Mouse (Mus musculus) erythroid progenitor cell, adult 5-6 weeks (primary cell): ENCODE measurements around the gene Ralgapa1. TPM values are rescaled to one million over a fixed set of nuclear protein-coding genes. Genes with fewer than 3 reads are reported as not detected.
"Not testable (repeated sequence)": the region's sequence is repeated elsewhere in the genome, so short reads cannot be mapped to it uniquely, and the experiment has no call there.

ENCODE experiments used
- ATAC-seq: replicated peaks from 2 replicates; pipeline ENCODE4 v1.8.0; 2016; ENCODE audit warnings: moderate number of reproducible peaks, mild to moderate bottlenecking, moderate TSS enrichment, inconsistent platforms; ENCODE audit not compliant: poor library complexity, low FRiP score, severe bottlenecking
- total RNA-seq, 2 experiments: library from RNA; stranded (forward) in 1 of 2; stranded (reverse) in 1 of 2; fragments of 150-400 nt in 1 of 2; fragments of 186-747, 209-891 nt in 1 of 2; gene quantifications; 2 replicates each; pipeline versions ENCODE4 v1.2.3 to v1.2.4; 2015 to 2017; ENCODE audit warnings: low replicate concordance in 2 of 2

The Ralgapa1 gene
- total RNA-seq, 2 experiments from 2014 or later: 12.9 to 23.5 TPM

- no peak for ATAC-seq
Observed at GRCm38 (mm10) chr12:55816488-55816887, 4.5 kb downstream of the Ralgapa1 start.

GRCm38 (mm10) chr12:55805035-55805434 is 15.9 kb downstream of the Ralgapa1 start:
- no peak for ATAC-seq

DNA sequence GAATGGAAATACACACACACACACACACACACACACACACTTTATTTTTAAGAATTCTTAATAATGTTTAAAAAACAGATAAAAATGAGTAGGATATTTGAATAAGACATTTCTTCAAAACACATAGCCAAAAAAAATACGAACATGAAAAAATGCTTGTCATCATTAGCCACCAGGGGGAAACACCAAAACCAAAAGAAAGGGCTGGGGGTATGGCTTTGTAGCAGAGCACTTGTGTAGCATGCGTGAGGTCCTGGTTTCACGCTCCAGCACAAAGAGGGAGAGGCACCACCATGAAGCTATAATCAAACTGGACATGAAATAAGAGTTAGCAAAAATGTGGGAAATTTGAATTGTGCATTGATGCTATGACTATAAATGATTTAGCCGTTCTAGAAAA is 19.8 kb downstream of the Ralgapa1 start:
- ATAC-seq: no peak

DNA sequence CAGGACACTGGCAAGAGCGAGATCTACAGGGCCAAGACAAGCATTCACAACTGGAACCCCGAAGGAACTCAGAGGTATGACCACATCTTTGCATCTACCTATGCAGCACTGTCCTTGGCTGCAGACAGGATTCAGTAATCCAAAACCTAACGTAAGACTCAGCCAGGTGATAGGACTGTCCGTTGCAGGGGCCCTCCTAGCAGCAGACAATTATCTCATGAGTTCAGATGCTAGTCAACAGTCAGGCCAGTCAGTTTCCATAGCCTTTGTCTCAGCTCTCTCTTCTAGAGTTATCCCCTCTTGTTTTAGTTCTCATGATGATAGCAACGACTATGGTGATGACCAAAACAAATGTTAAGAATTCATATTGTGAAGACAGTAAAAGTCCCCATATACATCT is 20.8 kb downstream of the Ralgapa1 start:
- ATAC-seq: no peak

DNA sequence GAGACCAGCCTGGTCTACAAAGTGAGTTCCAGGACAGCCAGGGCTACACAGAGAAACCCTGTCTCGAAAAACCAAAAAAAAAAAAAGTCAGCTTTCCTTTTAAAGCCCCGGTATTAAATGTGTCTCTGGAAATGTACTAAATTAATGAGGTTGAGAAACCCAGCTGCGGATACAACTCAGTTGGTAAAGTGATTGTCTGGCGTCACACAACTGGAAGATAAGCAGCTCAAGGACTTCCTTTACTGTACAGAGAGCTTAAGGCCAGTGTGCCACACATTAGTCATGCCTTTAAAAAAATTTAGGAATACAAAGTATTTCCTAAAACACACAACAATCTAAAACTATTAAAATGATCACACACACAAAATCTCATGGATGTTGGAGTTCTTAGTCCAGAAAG is 22.2 kb downstream of the Ralgapa1 start:
- ATAC-seq: no peak

DNA sequence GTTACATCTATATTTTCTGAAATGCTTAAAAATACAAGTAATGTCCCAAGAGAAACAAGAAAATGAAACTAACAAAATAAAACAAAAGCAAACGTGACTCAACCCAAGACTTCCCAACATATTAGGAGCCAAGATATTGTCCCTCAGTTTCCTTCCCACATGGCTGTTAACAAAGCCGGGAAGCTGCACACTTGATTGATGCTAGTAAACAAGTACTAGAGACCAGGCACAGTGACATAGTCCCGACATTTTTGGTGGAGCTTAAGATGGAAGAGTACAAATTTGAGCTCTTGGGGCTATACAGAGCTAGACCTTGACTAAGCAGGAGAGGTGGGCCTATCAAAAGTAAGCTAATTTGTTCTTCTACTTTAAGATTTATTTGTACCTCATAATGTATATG is 23.9 kb downstream of the Ralgapa1 start:
- ATAC-seq: no peak

GRCm38 (mm10) chr12:55794485-55794884 is 26.5 kb downstream of the Ralgapa1 start:
- not testable (repeated sequence) for ATAC-seq

DNA sequence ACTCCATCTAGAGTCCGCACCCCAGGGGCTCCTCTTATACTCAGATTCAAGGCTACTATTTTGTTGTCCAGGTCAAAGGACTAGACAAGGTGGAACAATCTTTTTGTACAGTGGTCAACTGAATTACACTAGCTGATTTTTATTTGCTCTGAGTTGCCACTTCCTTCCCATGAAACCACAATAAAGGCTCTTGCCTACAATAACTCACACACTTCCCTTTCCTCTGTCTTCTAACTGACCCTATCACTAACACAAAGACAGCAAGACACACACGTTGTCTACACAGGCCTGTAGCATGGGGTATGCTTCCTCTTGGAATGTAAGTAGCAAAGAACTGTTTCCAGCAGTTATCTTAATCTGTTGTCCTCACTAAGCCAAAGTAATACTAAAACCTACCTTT is 35.7 kb downstream of the Ralgapa1 start:
- ATAC-seq: no peak

GRCm38 (mm10) chr12:55782662-55783061 is 38.3 kb downstream of the Ralgapa1 start:
- ATAC-seq: no peak

DNA sequence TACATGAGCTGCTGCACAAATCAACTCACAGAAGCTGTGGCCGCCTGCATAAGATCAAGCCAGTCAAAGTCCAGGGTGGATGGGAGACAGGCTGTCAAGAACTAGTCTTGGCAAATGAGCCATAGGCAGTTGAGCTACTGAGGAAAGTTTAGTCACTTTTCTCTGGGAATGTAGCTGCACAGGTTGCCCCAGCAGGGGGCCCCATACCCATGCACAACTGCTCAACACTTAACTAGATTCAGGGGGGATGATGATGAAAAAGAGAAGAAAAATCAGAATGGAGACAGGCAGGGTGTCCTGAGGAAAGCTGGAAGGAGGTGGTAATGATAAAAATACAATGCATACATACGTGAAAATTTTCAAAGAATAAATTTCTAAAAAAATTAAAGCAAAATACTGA is 42.7 kb downstream of the Ralgapa1 start:
- no peak for ATAC-seq

DNA sequence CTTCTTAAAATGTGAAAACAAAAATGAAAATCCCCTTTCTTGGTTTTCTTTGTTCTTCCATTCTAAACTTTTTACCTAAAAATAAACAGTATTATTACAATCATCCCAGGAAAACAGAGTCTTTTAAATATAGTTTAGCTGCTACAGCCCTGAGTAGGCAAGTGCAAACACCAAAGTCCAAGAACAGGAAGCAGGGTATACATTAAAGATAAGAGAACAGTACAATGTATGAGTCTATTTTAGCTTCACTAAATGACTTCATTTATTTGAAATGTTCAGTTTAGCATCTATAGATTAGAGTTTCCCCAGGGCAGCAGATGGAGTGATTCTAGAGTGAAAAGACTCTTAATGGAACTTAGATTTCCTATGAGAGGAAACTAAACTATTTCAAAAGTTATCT is 43.6 kb downstream of the Ralgapa1 start:
- ATAC-seq: no peak

- ATAC-seq: no peak
Observed at GRCm38 (mm10) chr12:55774316-55774715, 46.7 kb downstream of the Ralgapa1 start.

DNA sequence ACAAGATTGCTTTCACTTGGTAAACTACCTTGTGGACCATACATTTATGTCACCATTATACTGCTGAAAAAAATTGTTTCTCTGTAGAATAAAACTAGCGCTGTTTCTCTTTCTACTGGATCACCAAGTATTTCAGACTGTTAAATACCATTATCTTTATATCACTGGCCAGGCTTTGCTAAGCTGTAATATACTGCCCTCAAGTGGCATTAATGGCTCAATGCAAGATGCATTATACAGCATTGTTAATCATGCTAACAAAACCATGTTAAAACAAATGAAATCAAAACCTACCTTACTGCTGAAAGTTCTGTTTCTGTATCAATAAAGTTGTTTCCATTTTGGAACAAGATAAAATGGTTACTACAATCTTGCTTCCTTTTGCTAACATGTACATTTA is 100.6 kb downstream of the Ralgapa1 start:
- ATAC-seq: no peak

GRCm38 (mm10) chr12:55705881-55706280 is 115.1 kb downstream of the Ralgapa1 start:
- ATAC-seq: no peak

GRCm38 (mm10) chr12:55666699-55667098 is 154.3 kb downstream of the Ralgapa1 start:
- no peak for ATAC-seq

DNA sequence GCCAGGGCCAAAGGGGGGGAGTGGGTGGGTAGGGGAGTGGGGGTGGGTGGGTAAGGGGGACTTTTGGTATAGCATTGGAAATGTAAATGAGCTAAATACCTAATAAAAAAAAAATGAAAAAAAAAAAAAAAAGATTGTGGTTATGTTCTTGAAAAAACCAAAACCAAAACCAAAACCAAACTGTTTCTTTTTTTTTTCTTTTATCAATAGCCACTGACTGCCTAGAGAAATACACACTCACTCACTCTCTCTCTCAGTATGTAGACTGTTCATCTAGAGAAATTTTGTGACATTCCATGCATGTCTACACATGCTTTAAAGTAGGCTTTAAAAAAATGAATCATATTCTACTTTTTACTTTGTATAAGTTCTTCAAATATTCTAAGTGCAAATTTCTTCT is 157.8 kb downstream of the Ralgapa1 start:
- not testable (repeated sequence) for ATAC-seq

DNA sequence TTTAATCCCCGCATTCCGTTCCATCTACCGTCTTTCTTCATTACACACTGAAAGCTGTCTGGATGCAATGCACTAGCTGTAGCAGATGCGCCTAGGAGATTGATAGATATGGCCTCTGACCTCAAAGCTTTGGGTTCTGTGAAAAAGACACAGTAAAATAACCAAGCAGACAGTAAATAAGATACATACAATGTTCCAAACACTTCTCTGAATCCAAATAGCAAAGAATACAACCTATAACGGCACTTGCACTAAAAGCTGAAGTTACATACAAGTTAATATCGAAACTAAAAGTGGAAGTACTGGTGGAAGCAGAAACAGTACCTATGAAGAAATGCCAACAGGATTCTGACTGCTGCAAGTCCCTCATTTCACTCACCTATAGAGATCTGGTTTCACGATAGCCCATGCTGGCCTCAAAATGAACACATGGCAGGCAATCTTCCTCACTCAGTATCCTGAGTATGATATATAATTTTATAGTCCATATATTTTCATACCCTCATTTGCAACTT is 172.9 kb downstream of the Ralgapa1 start:
- ATAC-seq: no peak

- no peak for ATAC-seq
Observed at GRCm38 (mm10) chr12:55626711-55627110, 194.3 kb downstream of the Ralgapa1 start.

DNA sequence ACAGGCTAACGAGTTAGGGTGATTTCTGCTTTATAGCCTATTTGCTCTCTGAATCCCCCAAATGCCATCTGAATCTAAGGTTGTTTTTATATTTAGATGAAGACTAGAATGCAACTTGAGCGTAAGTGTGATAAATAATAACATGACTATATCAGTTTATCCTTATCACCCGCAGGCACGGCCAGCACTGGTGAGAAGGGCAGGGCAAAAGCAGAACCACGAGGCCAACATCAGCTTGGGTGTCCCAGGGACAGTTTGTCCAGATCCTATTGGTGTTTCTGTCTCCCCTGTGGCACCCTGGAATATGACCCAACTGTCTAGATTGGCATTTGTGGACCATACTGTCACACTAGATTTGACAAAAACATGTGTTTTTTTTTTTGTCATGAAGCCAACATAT is 197.7 kb downstream of the Ralgapa1 start:
- no peak for ATAC-seq

DNA sequence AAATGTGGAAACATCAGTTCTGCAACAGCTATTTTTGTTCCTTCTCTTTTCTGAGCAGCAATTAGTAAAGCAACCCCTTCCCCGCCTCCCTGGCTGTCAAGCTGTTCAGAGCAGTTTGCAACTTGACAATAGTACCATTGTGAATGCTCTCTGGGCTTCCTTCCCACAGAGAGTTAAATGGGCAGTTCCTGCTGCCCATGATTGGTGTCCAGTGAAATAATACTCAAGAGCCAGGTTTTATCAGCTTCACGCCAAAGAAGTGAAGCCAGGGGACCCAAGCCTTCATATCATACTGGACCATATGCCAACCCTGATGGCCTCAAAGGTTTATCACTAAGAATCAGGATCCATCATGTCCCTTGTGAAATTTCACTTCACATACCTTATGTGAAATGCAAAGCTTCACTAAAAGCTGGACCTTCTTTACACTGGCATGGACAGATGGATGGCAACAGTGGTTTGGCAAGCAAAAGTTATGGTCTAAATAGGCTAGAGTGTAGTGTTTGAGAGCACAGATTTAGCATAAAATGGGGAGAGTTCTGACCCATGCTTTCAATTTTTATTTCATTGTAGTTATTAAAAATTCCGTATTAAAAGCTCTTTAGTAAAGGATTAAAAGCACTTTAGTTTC is 198.2 kb downstream of the Ralgapa1 start:
- no peak for ATAC-seq

DNA sequence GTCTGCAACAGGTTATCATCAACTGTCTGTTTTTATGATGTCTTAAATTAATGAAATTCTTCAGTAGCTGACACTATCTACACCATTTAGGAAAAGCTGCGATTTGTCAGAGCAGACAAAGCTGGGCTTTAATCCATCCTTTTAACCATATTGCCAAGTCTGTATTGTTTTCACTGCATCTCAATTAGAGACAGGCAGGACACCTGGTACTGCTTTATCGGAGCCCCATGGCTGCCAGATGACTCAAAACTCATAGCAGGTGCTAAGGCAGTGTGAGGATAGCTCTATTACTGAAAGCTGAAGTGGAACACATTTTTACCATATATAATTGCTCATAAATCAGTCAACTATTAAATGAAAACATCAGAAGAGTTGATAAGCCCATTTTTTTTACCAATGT is 200.6 kb downstream of the Ralgapa1 start:
- no peak for ATAC-seq

GRCm38 (mm10) chr12:55610812-55611211 is 210.2 kb downstream of the Ralgapa1 start:
- ATAC-seq: no peak
